Mouse (Mus musculus) kidney, adult 2 months (tissue): ENCODE data around the gene Taf9b.

Source experiments
- CTCF ChIP-seq: fragments of 200-500 bp; conservative IDR thresholded peaks from 2 replicates; pipeline ENCODE4 v1.5.1; 2011; ENCODE audit warnings: low read depth, mild to moderate bottlenecking, control low read depth, low read length, moderate library complexity, mixed read lengths; ENCODE audit not compliant: insufficient read depth, insufficient read length
- POLR2A ChIP-seq: fragments of 200-500 bp; IDR thresholded peaks from one replicate; pipeline ENCODE4 v1.6.1; 2011; ENCODE audit warnings: low read depth, low read length, control low read depth

DNA sequence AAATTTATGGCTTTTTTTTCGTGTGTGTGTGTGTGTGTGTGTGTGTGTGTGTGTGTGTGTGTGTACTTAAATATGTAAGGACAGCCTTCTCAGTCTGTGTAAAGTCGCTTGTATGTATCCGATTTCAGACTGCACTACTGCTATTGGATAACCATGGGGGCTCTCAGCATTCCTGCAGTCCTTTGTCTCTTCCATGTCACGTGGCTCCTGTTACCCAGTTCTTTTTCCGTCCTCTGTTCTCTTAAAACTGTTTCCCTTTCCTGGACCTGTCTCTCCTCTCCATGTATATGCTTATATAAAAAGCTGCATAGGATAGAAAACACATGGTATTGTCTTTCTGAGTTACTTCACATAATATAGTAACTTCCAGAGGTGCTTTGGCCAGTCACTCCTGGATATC, 35.3 kb downstream of the Taf9b start:
- TF ChIP-seq CTCF (no peak), POLR2A (no peak)
